Mouse (Mus musculus): ENCODE results near the gene Acot1.

The Acot1 gene

DNA sequence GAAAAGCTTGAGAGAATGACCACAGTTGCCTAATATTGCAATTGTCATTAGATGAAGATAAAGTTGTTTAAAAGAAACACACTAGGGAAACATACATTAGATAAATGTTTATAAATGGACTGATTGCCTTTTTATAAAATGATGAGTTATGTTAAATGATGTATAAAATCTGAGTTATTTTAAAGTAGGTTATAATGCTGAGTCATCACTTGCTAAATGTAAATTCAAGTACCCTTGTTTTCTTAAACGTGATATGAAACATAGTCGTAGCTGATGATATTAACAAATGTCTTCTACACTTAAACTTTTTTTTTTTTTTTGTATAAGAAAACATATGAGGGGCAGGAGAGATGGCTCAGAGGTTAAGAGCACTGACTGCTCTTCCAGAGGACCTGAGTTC lies 54.5 kb downstream of the Acot1 start:
- DNase-seq (ENCODE audit: low spot score) = no peak

DNA sequence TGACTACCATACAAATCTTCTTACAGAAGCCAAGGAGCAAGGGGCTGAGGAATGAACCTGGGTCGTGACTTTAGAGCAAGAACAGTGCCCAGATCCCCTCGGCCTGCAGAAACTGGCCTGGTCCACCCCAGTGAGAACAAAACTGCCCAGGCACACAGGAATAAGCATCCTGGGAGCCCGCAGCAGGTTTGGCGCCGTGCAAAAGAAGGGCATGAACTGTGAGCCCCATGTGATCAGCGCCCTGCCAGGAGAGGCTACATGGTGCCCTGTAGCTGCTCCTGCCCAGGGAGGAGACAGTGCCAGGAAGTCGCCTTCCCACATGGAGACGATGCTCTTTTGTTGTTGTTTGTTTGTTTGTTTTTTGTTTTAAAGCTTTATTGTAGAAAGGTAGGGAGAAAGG lies 55.3 kb downstream of the Acot1 start:
- no peak for DNase-seq (ENCODE audit: low spot score)

DNA sequence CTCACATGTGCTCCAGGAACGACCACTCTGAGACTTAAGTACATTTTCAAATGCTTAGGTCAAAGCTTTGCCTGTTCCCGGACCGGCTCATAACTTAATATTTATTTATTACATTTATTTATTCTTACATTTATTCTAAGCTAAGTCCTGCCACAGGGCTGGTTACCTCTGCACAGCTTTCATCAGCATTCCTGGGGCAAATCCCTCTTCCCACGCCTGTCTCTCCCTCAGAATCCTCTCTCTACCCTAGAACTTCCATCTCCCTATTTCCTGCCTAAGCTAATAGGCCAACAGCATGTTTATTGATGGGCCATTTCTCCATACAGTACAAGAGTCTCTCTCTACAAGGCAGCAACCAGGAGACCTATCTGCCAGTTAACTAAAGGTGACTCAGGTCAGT lies 58.5 kb downstream of the Acot1 start:
- no peak for DNase-seq (ENCODE audit: low spot score)

Measured in ovary, postnatal 14 days (tissue).